Mouse (Mus musculus): ENCODE measurements around the gene Abcc8. TPM values are rescaled to one million over a fixed set of nuclear protein-coding genes. Genes with fewer than 3 reads are reported as not detected.

Gene Abcc8
- polyA plus RNA-seq, 1 experiment from 2014 or later, result 2.6 TPM

DNA sequence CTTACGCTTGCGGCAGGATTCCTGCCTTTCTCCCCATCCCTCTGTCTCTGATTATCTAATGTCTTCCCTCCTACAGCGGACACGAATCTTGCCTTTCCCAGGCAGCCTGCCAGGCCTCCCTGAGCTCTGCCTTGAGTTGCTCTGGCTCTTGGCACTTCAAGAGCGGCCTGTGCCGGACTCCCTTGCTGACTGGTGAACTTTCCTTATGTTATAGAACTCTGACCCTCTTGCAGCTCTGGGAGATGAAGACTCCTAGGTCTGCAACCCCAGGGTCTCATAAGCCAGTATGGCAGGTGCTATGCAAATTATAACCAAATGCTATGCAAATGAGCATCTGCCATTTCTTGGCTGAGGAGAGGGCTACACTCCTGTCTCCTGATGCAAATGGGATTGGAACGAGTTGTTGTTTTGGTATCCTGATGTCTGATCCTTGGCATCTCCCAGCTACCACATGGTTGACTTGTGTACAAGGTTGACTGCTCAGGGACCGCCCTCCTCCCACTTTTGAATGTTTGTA is 76.7 kb downstream of the Abcc8 start:
- Histone ChIP-seq H3K9me3 (ENCODE audit: low read length) (0 out of 2 replicates have a peak, but pooled peaks cover 4% of the 10 kb centered on the region), H3K36me3 (ENCODE audit: insufficient read depth, low read length) (no peaks in the 10 kb centered on the region), H3K27ac (ENCODE audit: low read length) (no peak overlapping the region), H3K9ac (replicated peaks; ENCODE audit: low read length) (no peak overlapping the region), H3K4me2 (replicated peaks; ENCODE audit: low read depth, low read length) (no peak overlapping the region), H3K4me3 (ENCODE audit: low read length) (no peak overlapping the region), H3K4me1 (ENCODE audit: insufficient read depth, low read length) (peaks cover 4% of the 10 kb centered on the region; the same call in 1 of the 2 replicates), H3K27me3 (ENCODE audit: insufficient read depth, low read length) (peaks cover 8% of the 10 kb centered on the region; the same call in 1 of the 2 replicates)
- no peak for ATAC-seq (ENCODE audit: low FRiP score, low TSS enrichment)
- WGBS, result 68% methylated on average over 8 of the region's 8 CpGs

DNA sequence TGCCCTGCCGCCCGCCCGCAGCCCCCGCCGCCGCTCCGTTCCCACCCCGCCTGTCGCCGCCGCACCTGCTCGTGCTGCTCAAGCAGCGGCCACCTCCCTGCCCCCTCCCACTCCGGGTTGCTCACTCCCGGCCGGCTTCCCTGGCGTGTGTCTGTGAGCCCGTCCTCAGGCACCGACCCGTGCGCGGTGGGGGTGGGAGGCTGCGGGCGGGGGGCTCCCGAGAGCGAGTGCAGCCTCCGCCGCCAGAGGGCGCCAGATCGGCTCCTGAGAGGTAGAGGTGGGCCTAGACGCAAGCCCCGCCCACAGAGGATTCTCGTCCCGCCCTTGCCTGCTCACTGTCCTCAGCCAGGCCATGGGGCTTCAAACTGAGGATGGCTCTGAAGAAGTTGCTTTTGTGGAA is 79.3 kb downstream of the Abcc8 start, which contains the start of gene Kcnj11:
TSS of gene Kcnj11 (minus strand) at position 202 of the 400 bp plus-strand sequence.
- 0% methylated on average over 31 of the region's 34 CpGs for WGBS
- H3K27ac ChIP-seq (ENCODE audit: low read length), result no peak within 1 kb of the TSS
- H3K4me2 ChIP-seq (replicated peaks; ENCODE audit: low read depth, low read length), result peak within 1 kb of the TSS; percentile 90
- peak within 1 kb of the TSS; percentile 51 for H3K4me3 ChIP-seq (ENCODE audit: low read length)
- H3K27me3 ChIP-seq (ENCODE audit: insufficient read depth, low read length), result peaks cover 12% of the 10 kb centered on the region; the same call in 1 of the 2 replicates
- H3K9me3 ChIP-seq (ENCODE audit: low read length), result 0 out of 2 replicates have a peak, but pooled peaks cover 4% of the 10 kb centered on the region
- peaks cover 4% of the 10 kb centered on the region; the same call in 1 of the 2 replicates for H3K4me1 ChIP-seq (ENCODE audit: insufficient read depth, low read length)
- ATAC-seq (ENCODE audit: low FRiP score, low TSS enrichment), result peak; percentile 76
- H3K9ac ChIP-seq (replicated peaks; ENCODE audit: low read length), result peak within 1 kb of the TSS; percentile 63
- no peaks in the 10 kb centered on the region for H3K36me3 ChIP-seq (ENCODE audit: insufficient read depth, low read length)

DNA sequence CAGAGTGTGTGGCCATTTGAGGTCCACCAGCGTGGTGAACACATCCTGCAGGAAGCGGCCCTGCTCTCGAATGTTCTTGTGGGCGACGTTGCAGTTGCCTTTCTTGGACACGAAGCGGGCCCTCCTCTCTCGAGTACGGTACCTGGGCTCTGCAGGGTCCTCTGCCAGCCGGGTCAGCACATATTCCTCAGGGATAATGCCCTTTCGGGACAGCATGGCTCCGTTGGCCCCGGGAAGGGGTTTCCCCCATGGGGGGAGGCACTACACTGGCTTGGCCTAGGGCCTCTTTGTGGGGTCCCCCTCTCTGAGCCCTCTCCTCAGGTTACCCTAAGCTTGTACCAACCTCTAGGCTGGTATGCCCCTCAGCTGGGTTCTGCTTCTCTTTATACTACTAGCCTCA is 80.2 kb downstream of the Abcc8 start:
- H3K9ac ChIP-seq (replicated peaks; ENCODE audit: low read length), result no peak overlapping the region; the same call in 1 of the 2 replicates
- H3K4me3 ChIP-seq (ENCODE audit: low read length), result no peak overlapping the region
- 0 out of 2 replicates have a peak, but pooled peaks cover 4% of the 10 kb centered on the region for H3K9me3 ChIP-seq (ENCODE audit: low read length)
- peaks cover 17% of the 10 kb centered on the region; the same call in 1 of the 2 replicates for H3K27me3 ChIP-seq (ENCODE audit: insufficient read depth, low read length)
- no peaks in the 10 kb centered on the region for H3K36me3 ChIP-seq (ENCODE audit: insufficient read depth, low read length)
- H3K27ac ChIP-seq (ENCODE audit: low read length), result no peak overlapping the region
- peaks cover 4% of the 10 kb centered on the region; the same call in 1 of the 2 replicates for H3K4me1 ChIP-seq (ENCODE audit: insufficient read depth, low read length)
- no peak overlapping the region for H3K4me2 ChIP-seq (replicated peaks; ENCODE audit: low read depth, low read length)
- 85% methylated on average over 13 of the region's 13 CpGs for WGBS
- ATAC-seq (ENCODE audit: low FRiP score, low TSS enrichment), result 0 out of 2 replicates have a peak, but pooled peaks have one; percentile 2

DNA sequence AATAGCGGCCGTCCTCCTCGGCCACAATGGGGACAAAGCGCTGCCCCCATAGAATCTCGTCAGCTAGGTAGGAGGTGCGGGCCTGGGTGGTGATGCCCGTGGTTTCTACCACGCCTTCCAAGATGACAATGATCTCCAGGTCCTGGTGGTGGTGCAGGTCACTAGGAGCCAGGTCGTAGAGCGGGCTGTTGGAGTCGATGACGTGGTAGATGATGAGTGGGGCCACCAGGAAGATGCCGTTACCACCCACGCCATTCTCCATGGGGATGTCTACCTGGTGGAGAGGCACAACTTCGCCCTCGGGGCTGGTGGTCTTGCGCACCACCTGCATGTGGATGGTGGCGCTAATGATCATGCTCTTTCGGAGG is 80.9 kb downstream of the Abcc8 start:
- 94% methylated on average over 19 of the region's 19 CpGs for WGBS
- H3K27me3 ChIP-seq (ENCODE audit: insufficient read depth, low read length), result peaks cover 17% of the 10 kb centered on the region; the same call in 1 of the 2 replicates

DNA sequence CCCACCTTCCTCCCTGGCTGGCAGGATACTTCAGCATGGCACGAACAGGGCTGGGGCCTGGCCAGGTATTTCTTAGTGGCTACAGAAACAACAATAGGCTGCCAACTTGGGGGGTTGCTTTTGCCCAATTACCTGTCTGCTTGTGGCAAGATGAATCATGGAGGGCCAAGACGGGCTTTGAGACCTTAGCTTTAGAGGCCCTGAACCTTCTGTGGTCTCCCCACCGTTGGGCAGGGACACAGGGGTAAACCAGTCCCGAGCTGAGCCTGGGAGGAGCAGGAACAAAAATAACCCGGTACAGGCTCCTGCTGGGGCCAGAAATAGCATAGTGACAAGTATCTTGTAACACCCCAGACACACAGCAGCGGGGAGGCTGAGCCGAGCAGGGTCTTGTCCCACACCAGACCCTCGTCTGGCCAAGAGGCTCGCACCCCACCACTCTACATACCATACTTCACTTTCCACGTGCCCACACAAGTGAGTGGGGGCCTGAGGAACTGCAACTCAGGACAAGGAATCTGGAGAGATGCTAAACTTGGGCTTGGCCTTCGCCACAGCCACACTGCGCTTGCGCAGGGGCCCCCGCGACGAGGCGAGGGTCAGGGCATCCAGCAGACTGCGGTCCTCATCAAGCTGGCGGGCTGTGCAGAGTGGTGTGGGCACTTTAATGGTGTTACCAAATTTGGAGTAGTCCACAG is 81.5 kb downstream of the Abcc8 start:
- Histone ChIP-seq H3K4me2 (replicated peaks; ENCODE audit: low read depth, low read length) (no peak overlapping the region), H3K9ac (replicated peaks; ENCODE audit: low read length) (no peak overlapping the region), H3K4me3 (ENCODE audit: low read length) (no peak overlapping the region), H3K4me1 (ENCODE audit: insufficient read depth, low read length) (peaks cover 4% of the 10 kb centered on the region; the same call in 1 of the 2 replicates), H3K36me3 (ENCODE audit: insufficient read depth, low read length) (no peaks in the 10 kb centered on the region), H3K27ac (ENCODE audit: low read length) (no peak overlapping the region), H3K27me3 (ENCODE audit: insufficient read depth, low read length) (peaks cover 17% of the 10 kb centered on the region; the same call in 1 of the 2 replicates), H3K9me3 (ENCODE audit: low read length) (0 out of 2 replicates have a peak, but pooled peaks cover 4% of the 10 kb centered on the region)
- WGBS, result 83% methylated on average over 19 of the region's 19 CpGs
- ATAC-seq (ENCODE audit: low FRiP score, low TSS enrichment), result no peak

More for the DNA sequence above, 80.9 kb downstream of the Abcc8 start:
- Histone ChIP-seq H3K9ac (replicated peaks; ENCODE audit: low read length) (no peak overlapping the region), H3K4me3 (ENCODE audit: low read length) (no peak overlapping the region), H3K9me3 (ENCODE audit: low read length) (0 out of 2 replicates have a peak, but pooled peaks cover 4% of the 10 kb centered on the region), H3K4me2 (replicated peaks; ENCODE audit: low read depth, low read length) (no peak overlapping the region), H3K27ac (ENCODE audit: low read length) (no peak overlapping the region), H3K4me1 (ENCODE audit: insufficient read depth, low read length) (peaks cover 4% of the 10 kb centered on the region; the same call in 1 of the 2 replicates), H3K36me3 (ENCODE audit: insufficient read depth, low read length) (no peaks in the 10 kb centered on the region)
- no peak for ATAC-seq (ENCODE audit: low FRiP score, low TSS enrichment)

DNA sequence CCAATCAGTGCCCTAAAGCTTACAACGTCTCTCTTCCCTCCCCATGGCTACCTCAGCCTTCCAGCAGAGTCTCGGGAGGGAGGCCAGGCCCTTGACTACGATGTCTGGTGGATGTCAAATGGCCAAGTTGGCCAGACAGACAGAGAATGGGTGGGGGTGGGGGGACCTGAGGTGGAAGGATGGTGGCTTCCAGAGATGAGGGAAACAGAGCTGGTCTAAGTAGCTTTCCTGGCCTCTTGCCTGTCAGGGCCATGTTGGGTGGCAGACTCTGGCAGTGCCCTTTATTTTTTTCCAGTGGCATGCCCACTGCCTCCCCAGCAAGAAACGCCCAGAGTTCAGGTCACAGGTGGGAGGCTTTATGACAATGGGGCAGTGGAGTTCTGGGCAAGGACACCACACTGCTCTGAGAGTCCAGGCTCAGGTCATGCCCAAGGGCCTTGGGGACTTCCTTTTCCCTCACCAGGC is 82.5 kb downstream of the Abcc8 start:
- Histone ChIP-seq H3K4me2 (replicated peaks; ENCODE audit: low read depth, low read length) (no peak overlapping the region), H3K27ac (ENCODE audit: low read length) (no peak overlapping the region), H3K36me3 (ENCODE audit: insufficient read depth, low read length) (no peaks in the 10 kb centered on the region), H3K4me3 (ENCODE audit: low read length) (no peak overlapping the region), H3K9ac (replicated peaks; ENCODE audit: low read length) (no peak overlapping the region), H3K9me3 (ENCODE audit: low read length) (0 out of 2 replicates have a peak, but pooled peaks cover 4% of the 10 kb centered on the region), H3K27me3 (ENCODE audit: insufficient read depth, low read length) (peaks cover 20% of the 10 kb centered on the region; the same call in 1 of the 2 replicates), H3K4me1 (ENCODE audit: insufficient read depth, low read length) (peaks cover 4% of the 10 kb centered on the region; the same call in 1 of the 2 replicates)
- no peak for ATAC-seq (ENCODE audit: low FRiP score, low TSS enrichment)
- WGBS, result 55% methylated on average over 4 of the region's 4 CpGs

DNA sequence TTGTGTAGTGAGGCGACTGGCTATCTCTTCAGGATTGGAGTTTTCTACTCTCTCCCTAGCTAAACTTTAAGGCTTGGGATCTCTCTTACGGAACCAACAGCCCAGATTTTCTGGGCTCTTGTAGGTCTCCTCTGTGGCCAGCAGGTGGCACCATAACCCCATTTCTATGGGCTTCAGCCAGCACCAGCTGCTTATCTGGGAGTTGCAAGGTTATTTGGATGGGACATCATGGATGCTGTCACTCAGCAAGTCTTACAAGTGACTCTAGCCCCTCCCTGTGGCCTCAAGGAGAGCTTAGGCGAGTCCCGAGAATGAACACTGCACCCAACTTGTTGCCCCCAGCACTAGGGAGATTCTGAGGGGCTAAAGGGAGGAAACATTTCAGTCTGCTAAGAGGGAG is 83.7 kb downstream of the Abcc8 start:
- no peak overlapping the region for H3K4me2 ChIP-seq (replicated peaks; ENCODE audit: low read depth, low read length)
- H3K36me3 ChIP-seq (ENCODE audit: insufficient read depth, low read length), result no peaks in the 10 kb centered on the region
- H3K27me3 ChIP-seq (ENCODE audit: insufficient read depth, low read length), result peaks cover 20% of the 10 kb centered on the region; the same call in 1 of the 2 replicates
- no peak overlapping the region for H3K4me3 ChIP-seq (ENCODE audit: low read length)
- H3K27ac ChIP-seq (ENCODE audit: low read length), result no peak overlapping the region
- WGBS, result 2% methylated on average over 4 of the region's 4 CpGs
- 0 out of 2 replicates have a peak, but pooled peaks cover 4% of the 10 kb centered on the region for H3K9me3 ChIP-seq (ENCODE audit: low read length)
- H3K9ac ChIP-seq (replicated peaks; ENCODE audit: low read length), result no peak overlapping the region
- H3K4me1 ChIP-seq (ENCODE audit: insufficient read depth, low read length), result peaks cover 4% of the 10 kb centered on the region; the same call in 1 of the 2 replicates
- ATAC-seq (ENCODE audit: low FRiP score, low TSS enrichment), result no peak

DNA sequence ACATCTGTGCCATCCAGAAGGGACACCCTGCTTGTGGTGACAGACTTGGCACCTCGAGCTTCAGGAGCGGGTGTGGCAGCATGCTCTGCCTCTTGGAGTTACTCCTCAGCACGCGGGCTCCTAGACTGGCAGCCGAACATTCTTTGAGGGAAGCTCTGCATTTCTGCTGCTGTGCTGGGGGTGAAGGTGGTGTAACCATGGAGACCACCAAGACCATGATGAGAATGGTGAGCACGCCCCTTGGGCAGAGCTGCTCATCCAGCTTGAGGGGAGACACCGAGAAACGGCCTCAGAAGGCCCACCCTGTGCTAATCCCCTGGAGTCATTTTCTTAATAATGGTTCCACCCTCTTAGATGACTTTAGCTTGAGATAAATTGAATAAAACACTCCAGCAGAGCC is 87.0 kb downstream of the Abcc8 start:
- Histone ChIP-seq H3K9me3 (ENCODE audit: low read length) (peaks cover 9% of the 10 kb centered on the region), H3K36me3 (ENCODE audit: insufficient read depth, low read length) (no peaks in the 10 kb centered on the region), H3K4me1 (ENCODE audit: insufficient read depth, low read length) (no peaks in the 10 kb centered on the region), H3K4me3 (ENCODE audit: low read length) (no peak overlapping the region), H3K9ac (replicated peaks; ENCODE audit: low read length) (no peak overlapping the region), H3K27me3 (ENCODE audit: insufficient read depth, low read length) (peaks cover 12% of the 10 kb centered on the region; the same call in 1 of the 2 replicates), H3K4me2 (replicated peaks; ENCODE audit: low read depth, low read length) (no peak overlapping the region), H3K27ac (ENCODE audit: low read length) (no peak overlapping the region)
- 65% methylated on average over 8 of the region's 8 CpGs for WGBS
- ATAC-seq (ENCODE audit: low FRiP score, low TSS enrichment), result no peak

DNA sequence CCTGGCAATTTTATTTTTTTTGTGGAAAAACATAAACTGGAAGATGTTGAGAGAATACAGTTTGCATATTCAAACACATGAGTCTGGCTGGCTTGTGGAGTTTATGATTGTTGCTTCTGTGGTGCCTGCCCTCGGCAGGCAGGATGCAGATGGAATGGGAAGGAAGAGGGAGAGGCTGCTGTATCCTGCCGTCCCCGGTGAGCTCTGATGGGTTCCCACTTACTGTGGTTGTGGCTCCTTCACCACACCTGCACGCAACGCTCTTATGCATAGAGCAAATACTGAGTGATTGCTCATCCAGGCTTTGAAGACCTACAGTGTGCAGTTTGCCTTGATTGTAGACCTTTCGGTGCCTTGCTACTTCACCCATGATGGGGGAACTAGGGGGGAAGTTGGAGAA is 91.6 kb downstream of the Abcc8 start:
- Histone ChIP-seq H3K9ac (replicated peaks; ENCODE audit: low read length) (no peak overlapping the region), H3K4me1 (ENCODE audit: insufficient read depth, low read length) (peaks cover 4% of the 10 kb centered on the region; the same call in 1 of the 2 replicates), H3K9me3 (ENCODE audit: low read length) (peaks cover 9% of the 10 kb centered on the region), H3K36me3 (ENCODE audit: insufficient read depth, low read length) (peaks cover 13% of the 10 kb centered on the region; the same call in 1 of the 2 replicates), H3K4me2 (replicated peaks; ENCODE audit: low read depth, low read length) (no peak overlapping the region), H3K4me3 (ENCODE audit: low read length) (no peak overlapping the region), H3K27me3 (ENCODE audit: insufficient read depth, low read length) (0 out of 2 replicates have a peak, but pooled peaks cover 4% of the 10 kb centered on the region), H3K27ac (ENCODE audit: low read length) (no peak overlapping the region)
- WGBS, result 79% methylated on average over 6 of the region's 6 CpGs
- ATAC-seq (ENCODE audit: low FRiP score, low TSS enrichment), result no peak
